Mouse (Mus musculus) midbrain, embryonic 16.5 days (tissue): ENCODE results near the gene Rnpep. TPM values are rescaled to one million over a fixed set of nuclear protein-coding genes. Genes with fewer than 3 reads are reported as not detected.

Experiments used
- ATAC-seq: fragments of 200-750 bp; cut with Nextera tagmentation; 2 replicates; pipeline ENCODE4 v1.8.0; 2017; ENCODE audit warnings: moderate TSS enrichment
- H3K27ac ChIP-seq: fragments of 300-500 bp; sonication (generic); 2 replicates; pipeline ENCODE4 v1.5.1; 2014; ENCODE audit warnings: mild to moderate bottlenecking, low read length, mixed read lengths
- H3K27me3 ChIP-seq: fragments of 300-500 bp; sonication (generic); 2 replicates; pipeline ENCODE4 v1.6.1; 2014; ENCODE audit warnings: low read depth, low read length, mixed read lengths; ENCODE audit not compliant: control insufficient read depth, insufficient read depth
- H3K36me3 ChIP-seq: fragments of 300-500 bp; sonication (generic); 2 replicates; pipeline ENCODE4 v1.6.1; 2014; ENCODE audit warnings: mild to moderate bottlenecking, low read length, moderate library complexity, mixed read lengths; ENCODE audit not compliant: control insufficient read depth, insufficient read depth
- H3K4me1 ChIP-seq: fragments of 300-500 bp; sonication (generic); 2 replicates; pipeline ENCODE4 v1.6.1; 2014; ENCODE audit warnings: mild to moderate bottlenecking, low read length, mixed read lengths; ENCODE audit not compliant: control insufficient read depth, insufficient read depth
- H3K4me2 ChIP-seq: fragments of 300-500 bp; sonication (generic); 2 replicates; pipeline ENCODE4 v1.6.1; 2014; ENCODE audit warnings: mild to moderate bottlenecking, low read length, mixed read lengths
- H3K4me3 ChIP-seq: fragments of 300-500 bp; sonication (generic); 2 replicates; pipeline ENCODE4 v1.5.1; 2014; ENCODE audit warnings: low read depth, mild to moderate bottlenecking, low read length, moderate library complexity, mixed read lengths
- H3K9ac ChIP-seq: fragments of 300-500 bp; sonication (generic); 2 replicates; pipeline ENCODE4 v1.6.1; 2014; ENCODE audit warnings: low read depth, low read length, mixed read lengths
- H3K9me3 ChIP-seq: fragments of 300-500 bp; sonication (generic); replicated peaks from 2 replicates; pipeline ENCODE4 v1.6.1; 2014; ENCODE audit warnings: mild to moderate bottlenecking, low read length, mixed read lengths; ENCODE audit not compliant: control insufficient read depth, poor library complexity, severe bottlenecking
- WGBS: fragments of 180-500 bp; shearing (Covaris S2); extraction: QIAGEN DNeasy Blood & Tissue Kit; methylation state at CpG from one replicate; pipeline ENCODE4 v1.1.7; 2014; 5-methylcytosine and 5-hydroxymethylcytosine counted together
- polyA plus RNA-seq: library from polyadenylated mRNA; unstranded; fragments of >200 nt; fragmentation: Nextera tagmentation; extraction: Ambion mirVana; gene quantifications from 2 replicates; pipeline ENCODE4 v1.2.1, GENCODE M21; 2015

Gene Rnpep
- polyA plus RNA-seq, 1 experiment from 2014 or later: 102 TPM

GRCm38 (mm10) chr1:135224147-135224546, 59.7 kb downstream of the Rnpep start:
- Histone ChIP-seq H3K9me3 (no peaks in the 10 kb centered on the region), H3K4me3 (no peak overlapping the region), H3K4me1 (no peaks in the 10 kb centered on the region), H3K27ac (no peak overlapping the region), H3K36me3 (no peaks in the 10 kb centered on the region), H3K4me2 (no peak overlapping the region), H3K27me3 (no peaks in the 10 kb centered on the region), H3K9ac (no peak overlapping the region)
- ATAC-seq: no peak
- WGBS: 84% methylated on average over 3 of the region's 3 CpGs

GRCm38 (mm10) chr1:135217607-135218233, 66.2 kb downstream of the Rnpep start:
- no peak overlapping the region for H3K4me2 ChIP-seq
- H3K4me3 ChIP-seq: no peak overlapping the region
- no peaks in the 10 kb centered on the region for H3K36me3 ChIP-seq
- no peak overlapping the region for H3K27ac ChIP-seq
- no peaks in the 10 kb centered on the region for H3K4me1 ChIP-seq
- WGBS: 54% methylated on average over 13 of the region's 13 CpGs
- ATAC-seq: no peak
- no peaks in the 10 kb centered on the region for H3K9me3 ChIP-seq
- H3K9ac ChIP-seq: no peak overlapping the region
- no peaks in the 10 kb centered on the region for H3K27me3 ChIP-seq

GRCm38 (mm10) chr1:135213772-135214640, 69.9 kb downstream of the Rnpep start:
- ATAC-seq: no peak
- Histone ChIP-seq H3K9ac (no peak overlapping the region), H3K36me3 (no peaks in the 10 kb centered on the region), H3K4me1 (no peaks in the 10 kb centered on the region), H3K9me3 (no peaks in the 10 kb centered on the region), H3K27ac (no peak overlapping the region), H3K27me3 (no peaks in the 10 kb centered on the region), H3K4me3 (no peak overlapping the region), H3K4me2 (no peak overlapping the region)
- 91% methylated on average over 9 of the region's 9 CpGs for WGBS

Other genes starting within 250 kb of the Rnpep start
- 1.1 and 1.2 TPM in 2 replicates for gene Lgr6, start 178.8 kb downstream of the Rnpep start, polyA plus RNA-seq
- 0.11 and 0.26 TPM in 2 replicates for gene Ptpn7, start 151.4 kb downstream of the Rnpep start, polyA plus RNA-seq
- 390 and 409 TPM in 2 replicates for gene Arl8a, start 137.3 kb downstream of the Rnpep start, polyA plus RNA-seq
- 1.1 and 2.7 TPM in 2 replicates for gene Gpr37l1, start 116.4 kb downstream of the Rnpep start, polyA plus RNA-seq
- gene Elf3, start 25.5 kb downstream of the Rnpep start, polyA plus RNA-seq: 0.35 TPM in 1 of 2 replicates, not detected in the other
- gene Timm17a, start 29.7 kb upstream of the Rnpep start, polyA plus RNA-seq: 149 and 155 TPM in 2 replicates
- gene Lmod1, start 40.7 kb upstream of the Rnpep start, polyA plus RNA-seq: 0.40 and 0.41 TPM in 2 replicates
- 109 and 119 TPM in 2 replicates for gene Shisa4, start 91.2 kb upstream of the Rnpep start, polyA plus RNA-seq
- 111 and 112 TPM in 2 replicates for gene Ipo9, start 146.4 kb upstream of the Rnpep start, polyA plus RNA-seq